Mouse (Mus musculus): ENCODE measurements around the gene Rgp1.
"Not testable (repeated sequence)": the region's sequence is repeated elsewhere in the genome, so short reads cannot be mapped to it uniquely, and the experiment has no call there.

Gene Rgp1

GRCm38 (mm10) chr4:43562769-43563600 is 15.5 kb upstream of the Rgp1 start:
- DNase-seq: no peak

- no peak for DNase-seq
These were observed 15.0 kb upstream of the Rgp1 start for GRCm38 (mm10) chr4:43563601-43563875.

- no peak for DNase-seq
These were observed 14.3 kb upstream of the Rgp1 start for GRCm38 (mm10) chr4:43564231-43564630.

GRCm38 (mm10) chr4:43567140-43567539 is 11.4 kb upstream of the Rgp1 start:
- no peak for DNase-seq

GRCm38 (mm10) chr4:43571395-43572045 is 7.0 kb upstream of the Rgp1 start:
- DNase-seq: no peak

- no peak for DNase-seq
These were observed 5.0 kb upstream of the Rgp1 start for GRCm38 (mm10) chr4:43573561-43573960.

GRCm38 (mm10) chr4:43575356-43575755 is 3.2 kb upstream of the Rgp1 start:
- no peak for DNase-seq

GRCm38 (mm10) chr4:43577237-43577881 is 1.2 kb upstream of the Rgp1 start:
- DNase-seq: no peak

- DNase-seq: no peak
These were observed 741 bp downstream of the Rgp1 start for GRCm38 (mm10) chr4:43579256-43579655.

- DNase-seq: no peak
These were observed 1.2 kb downstream of the Rgp1 start for GRCm38 (mm10) chr4:43579731-43580130.

- DNase-seq: no peak
These were observed 2.2 kb downstream of the Rgp1 start for GRCm38 (mm10) chr4:43580721-43581120.

- no peak for DNase-seq
These were observed 2.9 kb downstream of the Rgp1 start for GRCm38 (mm10) chr4:43581381-43581780.

- no peak for DNase-seq
These were observed 3.7 kb downstream of the Rgp1 start for GRCm38 (mm10) chr4:43582241-43582640.

GRCm38 (mm10) chr4:43583421-43583820 is 4.9 kb downstream of the Rgp1 start:
- no peak for DNase-seq

GRCm38 (mm10) chr4:43584444-43585416 is 6.2 kb downstream of the Rgp1 start, which contains the start of gene Msmp:
TSS of gene Msmp (minus strand) at chr4:43584494.
- no peak for DNase-seq

- DNase-seq: no peak
These were observed 7.2 kb downstream of the Rgp1 start for GRCm38 (mm10) chr4:43585682-43586081.

GRCm38 (mm10) chr4:43586411-43586810 is 7.9 kb downstream of the Rgp1 start:
- no peak for DNase-seq

- DNase-seq: no peak
These were observed 9.2 kb downstream of the Rgp1 start for GRCm38 (mm10) chr4:43587681-43588080.

GRCm38 (mm10) chr4:43591543-43591942 is 13.0 kb downstream of the Rgp1 start:
- no peak for DNase-seq

GRCm38 (mm10) chr4:43591961-43592360 is 13.4 kb downstream of the Rgp1 start:
- no peak for DNase-seq

- DNase-seq: no peak
These were observed 14.9 kb downstream of the Rgp1 start for GRCm38 (mm10) chr4:43593453-43593852.

GRCm38 (mm10) chr4:43596597-43596996 is 18.1 kb downstream of the Rgp1 start:
- DNase-seq: not testable (repeated sequence)

GRCm38 (mm10) chr4:43598200-43598599 is 19.7 kb downstream of the Rgp1 start:
- DNase-seq: no peak

Data from thymus, postnatal 36 days (tissue).